Mouse (Mus musculus) heart, embryonic 14.5 days (tissue): ENCODE data around the gene Sigmar1. TPM values are rescaled to one million over a fixed set of nuclear protein-coding genes. Genes with fewer than 3 reads are reported as not detected.

ENCODE experiments used
- polyA plus RNA-seq: library from polyadenylated mRNA; unstranded; fragments of >200 nt; fragmentation: Nextera tagmentation; extraction: Ambion mirVana; gene quantifications from 2 replicates; pipeline ENCODE4 v1.2.1, GENCODE M21; 2014

Gene Sigmar1
- polyA plus RNA-seq, 1 experiment from 2014 or later: 57.0 TPM

Other genes starting within 250 kb of the Sigmar1 start
- gene 1110017D15Rik, start 238.8 kb downstream of the Sigmar1 start, polyA plus RNA-seq: 0.30 TPM in 1 of 2 replicates, not detected in the other
- gene Fam219a, start 186.6 kb downstream of the Sigmar1 start, polyA plus RNA-seq: 2.9 TPM in 2 replicates
- 1.6 and 1.8 TPM in 2 replicates for gene Dnaic1, start 186.4 kb downstream of the Sigmar1 start, polyA plus RNA-seq
- 3.9 and 6.3 TPM in 2 replicates for gene Enho, start 115.8 kb downstream of the Sigmar1 start, polyA plus RNA-seq
- gene Cntfr, start 59.1 kb downstream of the Sigmar1 start, polyA plus RNA-seq: 1.2 and 2.8 TPM in 2 replicates
- 120 and 136 TPM in 2 replicates for gene Il11ra1, start 56.2 kb downstream of the Sigmar1 start, polyA plus RNA-seq
- gene Rpp25l, start 42.6 kb downstream of the Sigmar1 start, polyA plus RNA-seq: 47.1 and 48.6 TPM in 2 replicates
- gene Dctn3, start 33.0 kb downstream of the Sigmar1 start, polyA plus RNA-seq: 122 and 134 TPM in 2 replicates
- gene Arid3c, start 25.0 kb downstream of the Sigmar1 start, polyA plus RNA-seq: not detected in 2 replicates
- 59.6 and 63.7 TPM in 2 replicates for gene Galt, start 929 bp downstream of the Sigmar1 start, polyA plus RNA-seq
- 49.2 and 55.5 TPM in 2 replicates for gene Ccl27a, start 18.1 kb upstream of the Sigmar1 start, polyA plus RNA-seq
- not detected in 2 replicates for gene Gm21541, start 147.5 kb upstream of the Sigmar1 start, polyA plus RNA-seq
- gene Gm20878, start 185.4 kb upstream of the Sigmar1 start, polyA plus RNA-seq: 1.1 and 1.2 TPM in 2 replicates
- 0.19 and 0.20 TPM in 2 replicates for gene Fam205a4, start 209.9 kb upstream of the Sigmar1 start, polyA plus RNA-seq